Mouse (Mus musculus) thymus, adult 2 months (tissue): ENCODE measurements around the gene Il18bp.
"Not testable (repeated sequence)": the region's sequence is repeated elsewhere in the genome, so short reads cannot be mapped to it uniquely, and the experiment has no call there.

Experiments
- CTCF ChIP-seq: fragments of 200-500 bp; IDR thresholded peaks from 2 replicates; pipeline ENCODE4 v1.5.1; 2012; ENCODE audit warnings: mild to moderate bottlenecking, control low read depth, low read length, moderate library complexity, borderline replicate concordance; ENCODE audit not compliant: control insufficient read depth, poor library complexity, insufficient read depth; ENCODE audit errors: extremely low read depth
- POLR2A ChIP-seq: fragments of 200-500 bp; IDR thresholded peaks from 2 replicates; pipeline ENCODE4 v1.6.1; 2012; ENCODE audit warnings: mild to moderate bottlenecking, low read length, control low read depth, moderate library complexity; ENCODE audit not compliant: control insufficient read depth, poor library complexity, insufficient read depth; ENCODE audit errors: extremely low read depth

DNA sequence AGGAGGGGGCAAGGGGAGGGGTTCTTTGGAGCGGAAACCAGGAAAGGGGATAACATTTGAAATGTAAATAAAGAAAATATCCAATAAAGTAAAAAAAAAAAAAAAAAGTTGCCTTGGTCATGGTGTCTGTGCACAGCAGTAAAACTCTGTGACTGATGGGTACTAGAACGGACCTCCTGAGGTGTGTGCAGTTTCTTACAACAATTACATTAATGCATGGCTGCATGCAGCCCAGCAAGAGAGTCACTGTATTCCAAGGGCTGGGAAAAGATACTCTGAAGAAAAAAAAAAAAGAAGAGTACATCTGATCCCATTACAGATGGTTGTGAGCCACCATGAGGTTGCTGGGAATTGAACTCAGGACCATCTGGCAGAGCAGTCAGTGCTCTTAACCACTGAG is 2.4 kb upstream of the Il18bp start:
- not testable (repeated sequence) for TF ChIP-seq CTCF, POLR2A
